Mouse (Mus musculus) adrenal gland, adult (tissue): ENCODE results near the gene Gm13101.
"Not testable (repeated sequence)": the region's sequence is repeated elsewhere in the genome, so short reads cannot be mapped to it uniquely, and the experiment has no call there.

ENCODE experiments used
- DNase-seq, 2 experiments: peaks; one replicate each; pipeline ENCODE4 v3.0.0; 2022 to 2023; ENCODE audit warnings: low spot score in 1 of 2; ENCODE audit not compliant: inconsistent age in 2 of 2

The Gm13101 gene

DNA sequence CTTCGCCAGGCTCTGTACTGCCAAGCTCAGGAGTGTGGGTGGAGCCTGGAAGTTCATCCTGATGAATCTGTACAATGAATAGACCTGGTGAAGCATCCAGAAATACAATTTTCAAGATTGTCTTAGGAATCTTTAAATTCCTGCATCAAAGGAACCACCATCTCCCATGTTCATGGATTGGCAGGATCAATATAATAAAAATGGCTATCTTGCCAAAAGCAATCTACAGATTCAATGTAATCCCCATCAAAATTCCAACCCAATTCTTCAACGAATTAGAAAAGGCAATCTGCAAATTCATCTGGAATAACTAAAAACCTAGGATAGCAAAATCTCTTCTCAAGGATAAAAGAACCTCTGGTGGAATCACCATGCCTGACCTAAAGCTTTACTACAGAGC lies at the start of gene Gm13101:
Gm13101 (minus strand) TSS at position 101 of the 400 bp plus-strand sequence.
- not testable (repeated sequence) for DNase-seq

DNA sequence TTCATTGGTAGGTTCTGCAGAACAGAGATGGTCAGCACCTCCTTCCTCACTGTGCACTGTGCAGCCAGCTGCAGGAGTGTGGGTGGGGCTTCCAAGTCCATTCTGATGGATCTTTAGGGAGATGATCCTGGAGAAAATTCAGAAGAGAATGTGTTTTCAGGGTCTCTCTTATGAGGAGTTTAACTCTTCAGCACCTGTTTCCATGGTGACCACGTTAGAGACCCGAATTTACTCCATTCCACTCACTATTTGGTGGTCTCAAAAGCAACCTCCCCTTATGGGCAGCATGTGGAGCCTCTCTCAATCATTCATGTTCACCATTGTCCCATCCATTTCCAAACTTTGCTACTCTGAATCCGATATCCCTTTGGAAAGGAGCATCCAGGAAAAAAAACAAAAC lies 27.5 kb upstream of the Gm13101 start, which contains the start of gene Pramef17:
Pramef17 (minus strand) TSS at position 101 of the 400 bp plus-strand sequence.
- DNase-seq, result not testable (repeated sequence)

DNA sequence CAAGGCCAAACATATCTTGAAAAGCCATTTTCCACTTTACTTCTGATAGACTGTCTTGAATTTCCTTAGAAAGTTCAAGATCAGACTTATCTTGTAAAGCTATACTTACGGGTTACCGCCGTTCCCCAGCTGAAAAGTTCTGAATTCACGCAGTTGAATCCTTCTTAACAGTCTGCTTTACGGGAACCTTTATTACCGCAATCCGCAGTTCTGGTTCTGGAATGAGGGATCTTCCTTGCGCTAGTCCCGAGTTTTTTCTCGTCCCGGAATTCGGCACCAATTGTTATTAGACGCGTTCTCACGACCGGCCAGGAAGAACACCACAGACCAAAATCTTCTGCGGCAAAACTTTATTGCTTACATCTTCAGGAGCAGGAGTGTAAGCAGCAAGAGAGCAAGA lies 21.4 kb upstream of the Gm13101 start:
- DNase-seq, result peak; percentile 49 to 85

DNA sequence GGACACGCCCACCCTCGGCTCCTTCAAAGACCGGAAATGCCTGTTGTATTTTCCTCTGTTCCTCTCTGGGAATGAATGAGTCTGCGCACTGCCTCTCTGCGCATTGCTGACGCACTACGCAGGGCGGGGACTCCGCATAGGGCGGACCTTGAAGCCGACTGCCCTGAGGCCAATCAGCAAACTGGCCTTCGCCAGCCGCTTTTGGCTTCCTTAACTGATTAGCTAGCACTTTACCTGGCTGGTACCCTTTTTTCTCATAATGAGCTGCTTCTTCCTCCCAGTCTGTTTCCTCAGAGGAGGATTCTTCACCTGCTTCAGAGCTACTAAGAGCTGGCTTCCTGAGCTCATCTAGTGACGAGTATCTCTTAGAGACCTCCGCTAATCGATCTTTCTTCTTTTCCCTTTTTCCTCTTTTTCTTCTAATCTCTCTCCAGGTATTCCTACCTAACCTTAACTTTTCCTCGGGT lies 20.8 kb upstream of the Gm13101 start:
- peak; percentile 47 to 89 for DNase-seq

DNA sequence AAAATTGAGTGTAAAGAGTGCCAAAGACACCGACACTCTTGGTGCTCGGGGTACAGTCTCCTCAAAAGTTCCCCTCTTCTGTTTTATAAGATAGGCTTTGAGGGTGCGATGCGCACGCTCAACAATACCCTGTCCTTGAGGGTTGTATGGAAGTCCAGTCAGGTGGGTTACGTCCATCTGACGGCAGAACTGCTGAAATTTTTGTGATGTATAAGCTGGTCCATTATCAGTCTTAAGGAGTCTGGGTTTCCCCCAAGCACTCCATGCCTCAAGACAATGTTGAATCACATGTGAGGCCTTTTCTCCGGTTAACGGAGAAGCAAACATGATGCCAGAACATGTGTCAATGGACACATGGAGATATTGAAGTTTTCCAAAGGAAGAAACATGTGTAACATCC lies 19.0 kb upstream of the Gm13101 start:
- peak; percentile 26 to 75 for DNase-seq

DNA sequence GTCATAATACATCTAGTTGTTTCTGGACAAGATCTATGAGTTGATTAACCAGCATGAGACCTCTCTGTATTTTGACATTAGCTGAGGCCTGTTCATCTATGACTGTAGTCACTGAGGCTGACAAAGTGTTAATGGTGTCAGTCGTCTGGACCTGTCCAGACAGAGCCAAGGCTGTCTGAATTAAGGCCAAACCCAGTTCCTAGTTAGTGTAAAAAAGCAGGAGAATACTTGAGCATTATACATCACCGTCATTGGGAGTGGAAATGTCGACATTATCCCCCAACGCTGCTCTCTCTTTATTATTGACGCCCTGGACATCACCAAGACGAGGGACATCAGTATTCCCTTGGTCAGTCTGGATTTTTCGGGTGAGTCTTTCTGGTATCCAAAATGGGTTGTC lies 18.4 kb upstream of the Gm13101 start:
- DNase-seq, result peak; percentile 10 to 70

DNA sequence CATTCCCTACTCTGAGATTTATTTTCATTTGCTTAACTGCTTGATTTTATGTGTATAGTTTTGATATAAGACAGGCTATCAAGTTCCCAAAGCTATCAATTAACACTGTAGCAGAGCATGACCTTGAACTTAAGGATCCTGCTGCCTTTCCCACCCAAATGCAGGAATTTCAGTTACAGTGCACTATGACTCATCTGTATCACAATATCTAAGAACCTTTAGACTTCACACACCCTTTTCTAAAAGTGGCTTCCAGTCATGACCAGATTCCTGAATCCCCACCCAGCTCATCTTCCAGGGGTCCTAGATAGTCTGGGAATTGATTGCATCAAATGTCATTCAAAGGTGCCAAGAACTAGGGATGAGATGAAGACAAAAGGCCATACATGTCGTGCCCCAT lies 16.7 kb upstream of the Gm13101 start:
- not testable (repeated sequence) for DNase-seq

DNA sequence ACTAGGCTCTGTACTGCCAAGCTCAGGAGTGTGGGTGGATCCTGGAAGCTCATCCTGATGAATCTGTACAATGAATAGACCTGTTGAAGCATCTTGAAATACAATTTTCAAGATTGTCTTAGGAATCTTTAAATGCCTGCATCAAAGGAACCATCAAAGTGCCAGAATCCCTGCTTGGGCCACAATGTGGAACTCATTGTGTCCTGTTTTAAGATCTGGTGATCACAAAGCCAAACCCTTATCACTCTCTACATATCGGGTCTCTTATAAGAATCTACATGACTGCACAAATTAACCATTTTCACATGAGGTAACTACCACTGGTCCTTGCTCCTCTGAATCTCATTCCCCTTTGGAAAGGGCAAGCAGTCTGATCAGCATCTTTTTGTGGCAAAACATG lies 15.8 kb downstream of the Gm13101 start, which contains the start of gene Pramef25:
Pramef25 (minus strand) TSS at position 101 of the 400 bp plus-strand sequence.
- DNase-seq, result not testable (repeated sequence)
